Mouse (Mus musculus) CH12F3 (cell line): ENCODE data around the gene Olfr1196.
"Not testable (repeated sequence)": the region's sequence is repeated elsewhere in the genome, so short reads cannot be mapped to it uniquely, and the experiment has no call there.

ENCODE experiments used
- in situ Hi-C: fragments of 300-500 bp; cut with MboI; formaldehyde crosslinking; loops from 2 replicates; pipeline ENCODE4 v1.14.3; 2020; ENCODE audit warnings: low sequenced_read_pairs

Olfr1196 gene

GRCm38 (mm10) chr2:88704497-88704896 lies at the start of gene Olfr1196:
TSS of gene Olfr1196 (minus strand) at chr2:88704597.
- in situ Hi-C loops = no loop called here

- in situ Hi-C loops = no loop called here
Measured at GRCm38 (mm10) chr2:88751270-88751669, 46.9 kb upstream of the Olfr1196 start, which contains the start of gene Olfr1198. TSS of gene Olfr1198 (minus strand) at chr2:88751370.

- in situ Hi-C loops = no loop called here
Measured at GRCm38 (mm10) chr2:88743379-88743778, 39.0 kb upstream of the Olfr1196 start.

- in situ Hi-C loops = no loop called here
Measured at GRCm38 (mm10) chr2:88732266-88732665, 27.9 kb upstream of the Olfr1196 start, which contains the start of gene Olfr1197. TSS of gene Olfr1197 (minus strand) at chr2:88732366.

DNA sequence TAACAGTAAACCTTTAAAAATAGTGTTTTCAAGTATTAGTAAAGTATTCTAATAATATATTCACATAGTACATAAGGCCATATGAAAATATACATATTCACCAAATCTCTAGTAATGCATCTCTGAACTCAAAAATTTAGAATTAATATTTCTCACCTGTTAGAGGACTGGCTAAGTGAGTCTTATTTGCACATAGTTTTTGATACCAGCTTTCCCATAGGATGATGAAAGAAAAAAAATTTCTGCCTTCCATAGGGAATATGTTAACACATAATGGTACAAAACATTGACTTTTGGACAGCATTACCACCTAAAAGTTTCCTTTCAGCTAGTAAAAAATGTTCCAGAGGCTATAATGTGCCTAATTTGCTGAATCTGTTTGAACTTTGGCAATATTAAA lies 15.3 kb downstream of the Olfr1196 start, which contains the start of gene Olfr1195:
TSS of gene Olfr1195 (minus strand) at position 101 of the 400 bp plus-strand sequence.
- in situ Hi-C loops = no loop called here

DNA sequence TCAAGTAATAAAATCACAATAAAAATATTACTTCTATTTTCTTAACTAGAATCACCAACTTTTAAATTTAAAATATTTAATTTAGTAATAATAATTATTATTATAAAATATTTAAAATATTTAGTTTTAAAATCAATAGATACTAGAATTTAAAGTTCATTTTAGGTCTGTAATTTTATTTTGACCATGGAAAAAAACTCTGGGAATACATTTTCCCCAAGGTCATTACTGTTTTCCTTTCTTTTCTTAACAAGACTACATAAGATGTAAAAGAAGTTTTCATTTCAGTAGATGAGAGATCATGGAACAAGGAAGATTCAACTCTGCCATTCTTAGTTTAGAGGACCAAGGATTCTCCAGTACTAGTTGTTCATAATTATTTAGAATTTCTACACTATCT lies 29.1 kb downstream of the Olfr1196 start, which contains the start of gene Olfr1193:
TSS of gene Olfr1193 (plus strand) at position 301 of the 400 bp plus-strand sequence.
- in situ Hi-C loops = not testable (repeated sequence)

- in situ Hi-C loops = no loop called here
Measured at GRCm38 (mm10) chr2:88648209-88648608, 56.2 kb downstream of the Olfr1196 start, which contains the start of gene Olfr1192-ps1. TSS of gene Olfr1192-ps1 (plus strand) at chr2:88648509.
